Mouse (Mus musculus) frontal cortex, postnatal 36 days (tissue): ENCODE data around the gene Tppp2.

Source experiments
- DNase-seq, 2 experiments: peaks; one replicate each; pipeline ENCODE4 v3.0.0; 2022; ENCODE audit warnings: low spot score in 2 of 2

Tppp2 gene

DNA sequence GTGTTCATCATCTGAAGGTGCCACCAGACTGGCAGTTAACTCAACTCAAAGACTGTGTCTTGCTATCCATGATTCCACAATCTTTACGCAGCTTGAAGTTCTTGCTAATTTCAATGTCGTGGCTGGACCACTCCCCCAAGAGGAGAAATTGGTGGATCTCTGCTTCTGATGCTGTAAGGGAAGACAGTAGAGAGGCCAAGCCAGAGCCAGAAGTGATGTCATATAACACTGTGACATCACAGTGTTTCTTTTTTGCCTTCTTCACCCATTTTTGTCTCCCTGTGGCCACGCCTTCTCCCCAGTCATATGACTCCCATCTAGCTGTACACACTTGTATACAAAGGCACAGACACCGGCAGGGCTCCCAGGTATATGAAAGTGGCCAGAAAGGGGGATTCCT is at the start of gene Tppp2:
Gene Tppp2 (plus strand): TSS at position 301 of the 400 bp plus-strand sequence.
- no peak for DNase-seq

DNA sequence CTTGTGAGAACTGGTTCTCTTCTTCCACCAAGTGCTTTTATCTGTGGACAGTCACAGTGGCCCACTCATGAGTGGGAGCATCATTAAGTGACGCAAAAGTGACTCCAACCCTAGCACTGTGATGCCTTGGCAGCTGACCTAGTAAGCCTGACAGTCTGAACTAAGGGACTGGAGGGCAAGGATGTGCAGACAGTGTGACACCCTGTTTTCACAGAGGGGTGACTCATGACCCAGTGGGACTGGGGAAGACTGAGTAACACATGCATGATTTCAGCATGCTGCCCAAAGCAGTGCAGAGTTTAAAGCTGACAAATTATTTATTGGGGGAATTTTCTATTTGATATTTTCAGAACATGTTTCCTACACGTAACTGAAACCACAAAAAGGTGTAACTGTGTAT is 47.5 kb upstream of the Tppp2 start:
- DNase-seq, result no peak

DNA sequence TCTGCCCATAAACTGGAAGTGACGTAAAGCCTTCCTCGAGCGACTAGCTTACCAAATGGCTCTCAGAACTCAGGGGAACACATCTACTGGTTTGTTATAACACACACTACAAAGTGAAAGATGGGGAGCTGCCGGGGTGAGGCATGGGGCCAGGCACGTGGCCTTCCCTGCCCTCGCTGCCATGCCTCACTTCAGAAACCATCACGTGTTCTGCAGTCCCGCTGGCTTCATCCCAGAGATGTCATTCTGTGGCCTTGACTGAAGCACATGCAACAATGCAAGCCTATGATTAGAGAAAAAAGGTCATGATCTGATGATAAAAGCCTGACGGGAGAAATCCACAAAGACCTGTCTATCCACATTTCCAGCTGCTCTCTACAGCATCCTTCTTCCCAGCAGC is 46.5 kb upstream of the Tppp2 start:
- no peak for DNase-seq

DNA sequence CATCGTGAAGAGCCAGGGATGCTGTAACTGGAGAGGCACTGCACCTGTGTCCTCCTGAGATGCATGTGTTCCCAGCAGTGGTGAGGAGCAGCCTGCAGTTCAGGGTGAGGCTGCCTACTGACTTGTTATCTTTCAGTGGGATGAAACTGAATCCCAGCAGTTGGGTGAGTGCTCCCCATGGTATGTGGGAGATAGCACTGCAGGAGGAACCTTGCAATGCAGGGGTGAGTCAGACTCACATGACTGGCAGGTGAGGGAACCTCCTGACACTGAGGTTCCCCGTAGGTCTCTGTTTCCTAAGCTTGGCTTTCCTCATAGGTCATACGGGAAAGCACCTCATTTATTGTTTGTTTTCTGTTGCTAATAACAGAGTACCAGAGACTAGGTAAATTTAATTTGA is 40.7 kb upstream of the Tppp2 start:
- DNase-seq, result no peak

DNA sequence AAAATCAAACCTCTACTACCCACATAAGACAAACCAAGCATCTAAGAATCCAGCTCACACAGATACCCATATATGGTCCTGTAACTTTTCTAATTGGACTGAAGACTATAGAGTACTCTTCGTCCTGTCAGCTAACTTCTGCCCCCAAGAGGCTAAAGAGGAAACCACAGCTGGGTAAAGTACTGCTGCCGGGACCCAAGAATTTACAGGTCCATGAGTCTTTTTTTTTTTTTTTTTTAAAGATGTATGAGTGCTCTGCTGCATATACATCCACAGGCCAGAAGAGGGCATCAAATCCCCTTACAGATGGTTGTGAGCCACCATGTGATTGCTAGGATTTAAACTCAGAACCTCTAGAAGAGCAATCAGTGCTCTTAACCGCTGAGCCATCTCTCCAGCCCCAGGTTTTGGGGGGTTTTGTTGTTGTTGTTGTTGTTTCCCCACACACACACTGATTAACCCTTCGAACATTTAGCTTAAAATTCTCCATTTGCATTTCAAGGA is 34.6 kb upstream of the Tppp2 start:
- DNase-seq, result peak; percentile 30 to 79

DNA sequence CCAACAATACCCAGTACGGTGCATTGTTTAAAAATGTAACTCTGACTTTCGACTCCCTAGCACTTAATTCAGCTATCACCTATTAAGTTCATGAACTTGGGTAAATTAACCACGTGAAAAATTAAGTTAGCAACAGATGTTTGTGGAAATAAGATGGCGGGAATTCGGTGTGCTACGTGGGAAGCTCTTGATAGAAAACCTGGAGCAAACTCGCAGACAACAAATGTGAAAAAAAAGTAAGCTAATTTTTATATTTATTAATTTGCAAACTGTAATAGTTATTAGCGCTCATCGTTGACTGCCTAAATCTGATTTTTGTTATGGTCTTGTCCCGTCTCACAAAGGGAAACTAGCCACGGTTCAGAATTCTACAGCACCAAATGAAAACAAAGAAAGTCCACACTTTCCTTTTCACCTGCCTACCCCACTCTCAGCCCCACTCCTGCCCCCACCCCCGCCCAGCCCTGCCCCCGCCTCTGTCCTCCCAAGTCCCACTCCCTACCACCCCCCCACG is 34.1 kb upstream of the Tppp2 start:
- no peak for DNase-seq

DNA sequence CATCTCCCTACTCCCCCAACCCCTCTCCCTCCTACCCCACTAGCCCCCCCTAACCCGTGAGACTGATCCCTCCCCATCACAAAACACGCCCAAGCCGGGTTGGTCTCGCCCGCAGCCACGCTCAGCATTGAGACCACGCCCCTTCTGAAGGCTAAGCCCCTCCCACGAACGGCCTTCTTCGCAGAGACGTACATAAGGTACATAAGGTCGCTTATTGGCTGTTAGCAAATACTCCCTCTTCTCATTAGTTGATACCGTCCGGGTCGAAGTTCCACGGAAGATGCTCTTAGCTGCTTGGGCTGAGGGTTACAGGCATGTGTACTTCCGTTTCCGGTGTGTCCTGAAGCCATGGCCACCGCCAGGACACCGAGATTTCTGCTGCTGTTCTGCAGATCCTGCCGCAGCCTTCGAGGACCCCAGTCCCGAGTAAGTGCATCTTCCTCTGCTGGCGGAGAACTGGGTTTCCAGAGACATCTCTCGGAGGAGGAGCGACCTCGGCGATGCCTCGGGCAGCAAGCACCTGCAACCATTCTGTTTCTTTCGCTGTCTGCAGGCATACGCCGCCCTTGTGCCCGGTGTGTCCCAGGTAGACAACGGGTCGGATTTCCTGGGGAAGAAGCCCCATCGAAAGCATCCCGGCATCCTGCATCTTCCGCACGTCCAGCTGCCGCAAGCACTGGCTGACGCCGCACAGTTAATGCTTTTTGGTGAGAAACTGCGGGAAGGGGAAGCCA is 33.5 kb upstream of the Tppp2 start, which contains the start of gene Mettl17:
Gene Mettl17 (plus strand): TSS at position 245 of the 734 bp plus-strand sequence.
- peak; percentile 86 to 93 for DNase-seq

DNA sequence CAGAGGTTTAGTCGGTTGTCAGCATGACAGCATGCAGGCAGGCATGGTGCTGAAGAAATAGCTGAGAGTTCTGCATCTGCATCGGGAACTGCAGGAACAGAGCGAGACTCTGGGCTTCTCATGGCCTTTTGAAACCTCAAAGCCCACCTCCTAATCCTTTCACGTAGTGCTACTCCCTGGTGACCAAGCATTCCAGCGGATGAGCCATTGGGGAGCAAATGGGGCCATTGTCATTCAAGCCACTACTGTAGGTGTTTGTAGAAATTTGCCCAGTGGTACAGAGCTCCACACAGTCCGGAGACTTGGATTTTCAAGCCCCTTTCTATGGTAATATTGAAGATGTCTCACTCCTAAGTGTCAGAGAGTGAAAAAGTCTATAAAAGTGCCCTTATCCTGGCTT is 32.2 kb upstream of the Tppp2 start:
- DNase-seq, result no peak

DNA sequence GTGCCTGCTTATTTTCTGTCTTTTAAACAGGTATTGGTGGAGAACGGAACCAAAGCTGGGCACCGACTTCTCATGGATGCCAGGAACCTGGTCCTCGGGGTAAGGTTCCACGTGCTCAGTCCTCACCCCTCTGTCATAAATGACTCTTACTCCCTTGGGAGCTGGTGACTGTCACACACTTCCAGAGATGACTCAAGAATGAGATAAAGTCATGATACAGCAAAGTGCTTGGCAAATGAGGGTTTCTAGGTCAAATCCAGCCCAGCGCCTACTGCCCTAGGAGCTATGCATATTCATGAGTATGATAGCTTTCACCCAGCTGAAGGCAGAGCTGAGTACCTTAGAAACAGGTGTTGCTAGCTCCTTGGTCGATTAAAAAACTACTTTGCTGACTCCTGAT is 28.4 kb upstream of the Tppp2 start:
- no peak for DNase-seq

DNA sequence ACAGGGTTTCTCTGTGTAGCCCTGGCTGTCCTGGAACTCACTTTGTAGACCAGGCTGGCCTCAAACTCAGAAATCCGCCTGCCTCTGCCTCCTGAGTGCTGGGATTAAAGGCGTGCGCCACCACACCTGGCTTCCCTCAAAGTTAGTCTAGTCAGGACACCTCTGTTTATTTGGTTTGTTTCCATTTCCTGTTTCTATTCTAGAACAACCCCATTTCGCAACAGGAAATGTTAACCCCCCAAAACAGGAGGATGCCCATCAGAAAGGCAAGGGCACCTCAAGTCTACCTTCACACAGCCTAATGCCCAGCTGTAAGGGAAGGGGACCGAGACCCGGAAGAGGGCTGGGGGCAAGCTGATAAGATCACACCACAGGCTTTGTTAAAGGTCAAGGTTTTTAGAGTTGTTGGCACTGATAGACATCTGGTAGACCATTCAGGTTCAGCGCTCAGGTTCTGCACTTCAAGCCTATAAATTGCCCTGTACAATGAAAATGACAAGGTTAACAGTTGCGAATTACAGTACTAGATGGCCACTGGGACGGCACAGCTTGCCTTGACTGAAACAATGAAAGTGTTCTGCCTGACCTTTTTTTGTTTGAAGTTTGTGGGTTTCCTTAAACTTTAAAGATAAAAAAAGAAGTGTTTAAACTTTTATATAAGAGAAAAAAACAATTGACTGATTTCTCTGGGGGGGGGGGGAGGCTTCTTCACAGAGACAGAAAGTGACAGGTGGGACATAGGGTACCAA is 25.9 kb upstream of the Tppp2 start, which contains the start of gene Slc39a2:
Gene Slc39a2 (plus strand): TSS at position 699 of the 749 bp plus-strand sequence.
- DNase-seq, result no peak

DNA sequence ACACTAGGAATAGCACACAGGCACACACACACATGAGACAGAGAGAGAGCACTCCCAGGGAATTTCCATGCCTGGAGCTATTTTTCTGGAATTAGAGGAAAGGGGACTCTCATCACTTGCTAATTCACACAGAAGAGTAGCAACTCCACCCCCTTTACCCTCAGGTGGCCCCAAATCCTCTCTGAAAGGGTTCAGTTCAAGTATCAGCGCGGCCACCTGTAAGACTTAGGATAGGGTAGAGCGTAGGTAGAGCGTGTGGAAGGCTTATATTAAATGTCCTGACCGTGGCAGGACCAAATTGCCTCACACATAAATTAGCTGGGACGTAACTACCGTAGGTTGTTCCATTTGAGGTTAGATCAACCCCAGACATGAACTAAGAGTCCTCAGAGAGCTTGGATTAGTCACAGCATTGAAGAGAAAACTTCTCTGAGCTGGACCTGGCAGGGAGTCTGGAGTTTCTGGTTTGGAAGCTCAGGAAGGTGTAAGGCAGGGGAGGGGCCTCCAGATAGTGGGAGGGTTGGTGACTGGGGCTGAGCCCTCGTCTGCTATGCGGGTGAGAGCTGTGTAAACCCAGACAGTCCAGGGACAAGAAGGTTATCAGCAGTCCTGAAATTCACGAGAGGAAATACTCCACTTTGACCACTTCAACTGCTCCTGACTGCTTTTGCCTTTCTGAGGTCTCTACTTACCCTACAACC is 25.0 kb upstream of the Tppp2 start:
- DNase-seq, result no peak

DNA sequence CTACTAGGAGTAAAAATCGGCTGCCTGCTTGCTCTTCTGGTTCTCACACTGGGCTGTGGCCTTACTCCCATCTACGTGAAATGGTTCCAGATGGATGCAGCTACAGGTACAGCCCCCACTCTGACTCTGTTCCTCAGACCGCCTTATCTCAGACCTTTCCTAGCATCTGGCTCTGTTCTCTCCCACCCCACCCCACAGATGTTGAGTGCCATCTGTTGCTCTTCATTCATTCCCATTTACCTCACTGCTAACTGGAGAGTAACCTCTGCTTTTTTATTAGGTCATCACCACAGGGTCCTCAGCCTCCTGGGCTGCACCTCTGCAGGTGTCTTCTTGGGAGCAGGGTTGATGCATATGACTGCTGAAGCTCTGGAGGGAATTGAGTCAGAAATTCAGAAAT is 24.4 kb upstream of the Tppp2 start:
- DNase-seq, result no peak

DNA sequence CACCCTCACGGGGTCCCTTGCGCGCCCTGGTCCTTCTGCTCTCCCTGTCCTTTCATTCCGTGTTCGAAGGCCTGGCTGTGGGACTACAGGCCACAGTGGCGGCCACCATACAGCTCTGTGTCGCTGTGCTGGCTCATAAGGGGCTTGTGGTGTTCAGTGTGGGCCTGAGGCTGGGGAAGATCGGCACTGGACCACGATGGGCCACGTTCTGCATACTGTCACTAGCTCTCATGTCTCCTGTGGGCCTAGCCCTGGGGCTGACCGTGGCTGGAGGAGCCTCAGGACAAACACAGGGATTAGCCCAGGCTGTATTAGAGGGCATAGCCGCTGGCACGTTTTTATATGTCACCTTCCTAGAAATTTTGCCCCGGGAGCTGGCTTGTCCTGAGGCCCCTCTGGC is 23.2 kb upstream of the Tppp2 start:
- DNase-seq, result no peak

DNA sequence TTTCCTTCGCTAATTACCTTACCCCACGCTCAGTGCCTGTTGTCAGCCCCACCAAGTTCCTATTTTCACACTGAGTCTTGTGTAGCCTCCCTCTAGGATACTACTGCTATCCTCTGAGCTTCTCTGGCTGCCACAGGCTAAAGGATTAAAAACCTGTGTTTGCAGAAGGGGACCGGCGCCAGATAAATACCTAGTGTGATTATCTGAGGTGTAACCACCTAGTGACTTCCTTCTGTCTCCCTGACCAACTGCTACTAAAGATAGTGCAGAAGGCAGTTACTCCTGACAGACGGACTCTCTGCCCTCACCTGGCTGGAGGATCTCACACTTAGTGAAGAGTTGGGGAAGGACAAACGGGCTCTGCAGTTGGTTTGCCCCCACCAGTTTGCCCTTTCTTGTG is 22.2 kb upstream of the Tppp2 start:
- DNase-seq, result no peak

DNA sequence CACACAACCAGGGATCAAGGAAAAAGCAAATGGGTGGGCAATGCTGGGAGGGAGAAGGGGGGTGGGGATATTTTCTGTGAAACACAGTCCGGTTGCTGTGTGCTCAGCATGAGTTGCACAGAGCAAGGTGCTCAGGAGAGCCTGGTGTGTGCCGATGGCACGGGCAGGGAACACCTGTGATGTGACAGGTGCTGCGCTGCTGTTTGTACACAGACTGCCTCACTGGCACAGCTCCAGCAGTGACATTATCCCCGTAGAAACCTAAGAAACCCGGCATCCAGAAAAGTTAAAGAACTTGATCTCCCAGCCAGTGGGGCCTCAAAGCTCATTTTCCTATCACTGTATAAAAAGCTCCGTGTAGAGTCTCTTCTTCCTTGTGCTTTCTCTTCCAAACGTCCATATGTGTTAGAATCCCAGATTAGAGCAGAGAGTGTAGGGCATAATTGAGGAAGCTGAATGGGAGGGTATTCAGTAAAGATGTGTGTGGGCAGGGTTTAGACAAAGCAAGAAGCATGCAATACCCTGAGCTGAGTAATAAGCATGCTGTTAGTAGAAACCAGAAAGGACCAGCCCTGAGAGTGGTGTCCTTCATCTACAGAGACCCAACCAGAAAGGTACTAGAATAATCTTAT is 21.6 kb upstream of the Tppp2 start:
- DNase-seq, result no peak

DNA sequence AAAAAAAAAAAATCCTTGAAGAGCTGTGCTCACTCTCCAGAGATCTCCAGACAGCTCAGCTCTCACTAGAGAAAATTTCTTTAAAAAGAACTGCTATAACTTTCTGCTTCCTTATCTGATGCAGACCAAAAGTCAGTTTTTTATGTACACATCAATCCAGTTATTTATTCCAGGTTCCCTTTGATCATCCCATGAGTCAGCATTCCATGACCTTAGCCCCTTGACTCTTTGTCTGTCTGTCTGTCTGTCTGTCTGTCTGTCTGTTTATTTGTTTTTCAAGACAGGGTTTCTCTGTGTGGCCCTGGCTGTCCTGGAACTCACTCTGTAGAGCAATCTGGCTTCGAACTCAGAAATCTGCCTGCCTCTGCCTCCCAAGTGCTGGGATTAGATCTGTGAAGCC is 18.9 kb upstream of the Tppp2 start:
- DNase-seq, result no peak

DNA sequence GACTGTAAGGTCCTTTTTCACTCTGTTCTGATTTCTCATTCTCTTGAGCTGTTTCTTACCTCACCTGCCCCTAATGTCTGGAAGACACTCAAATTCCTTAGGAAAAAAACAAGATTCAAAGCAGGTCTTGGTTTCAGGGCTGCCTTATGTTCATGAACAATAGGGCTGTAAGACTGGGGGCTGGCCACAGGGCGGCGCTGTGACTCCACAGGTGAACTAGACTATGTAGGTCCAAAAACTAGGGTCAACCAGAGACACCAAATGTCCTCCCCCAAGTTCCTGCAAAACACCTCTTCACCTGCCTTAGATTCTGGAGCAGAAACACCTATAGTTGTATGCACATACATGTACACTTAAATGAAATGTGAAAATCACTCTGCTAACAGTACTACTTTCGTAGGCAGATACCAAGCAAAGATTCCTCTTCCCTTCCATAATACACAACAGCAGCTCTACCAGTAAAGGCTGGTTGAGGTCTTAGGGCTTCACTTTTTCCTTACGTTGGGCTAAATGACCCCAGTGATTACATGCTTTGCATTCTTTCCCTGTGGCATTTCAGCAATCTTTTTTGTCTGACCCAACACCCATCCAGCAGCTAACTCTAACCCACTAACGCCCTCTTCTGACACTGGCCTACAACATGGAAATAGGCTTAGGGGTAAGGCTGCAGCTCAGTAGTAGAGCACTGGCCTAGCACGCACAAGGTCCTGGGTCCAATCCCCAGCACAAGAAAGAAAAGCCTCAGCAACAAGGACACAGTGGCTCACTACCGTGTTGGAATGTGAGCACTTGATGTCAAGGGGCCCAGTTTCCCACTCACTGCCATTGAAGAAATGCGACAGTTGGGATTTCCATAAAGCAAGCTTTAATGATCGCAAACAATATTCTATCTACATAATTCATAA is 15.2 kb upstream of the Tppp2 start:
- peak; percentile 75 for DNase-seq

DNA sequence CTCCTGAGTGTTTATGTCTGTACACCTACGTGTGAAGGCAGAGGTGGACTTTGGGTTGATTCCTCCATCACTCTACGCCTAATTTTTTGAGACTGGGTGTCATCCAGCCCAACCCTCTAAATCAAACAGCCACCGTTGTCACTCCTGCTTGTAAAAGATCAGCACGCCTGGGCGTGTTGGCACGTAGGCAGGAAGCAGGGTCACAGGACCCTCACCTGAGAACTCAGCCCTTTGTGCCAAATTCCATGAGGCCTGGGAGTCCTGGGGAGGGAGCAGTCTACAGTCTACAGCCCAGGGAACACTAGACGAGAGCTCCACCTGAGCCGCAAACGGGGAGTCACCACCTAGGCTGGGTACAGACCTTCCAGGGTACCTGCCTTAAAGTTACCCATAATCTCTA is 14.4 kb upstream of the Tppp2 start:
- DNase-seq, result no peak

DNA sequence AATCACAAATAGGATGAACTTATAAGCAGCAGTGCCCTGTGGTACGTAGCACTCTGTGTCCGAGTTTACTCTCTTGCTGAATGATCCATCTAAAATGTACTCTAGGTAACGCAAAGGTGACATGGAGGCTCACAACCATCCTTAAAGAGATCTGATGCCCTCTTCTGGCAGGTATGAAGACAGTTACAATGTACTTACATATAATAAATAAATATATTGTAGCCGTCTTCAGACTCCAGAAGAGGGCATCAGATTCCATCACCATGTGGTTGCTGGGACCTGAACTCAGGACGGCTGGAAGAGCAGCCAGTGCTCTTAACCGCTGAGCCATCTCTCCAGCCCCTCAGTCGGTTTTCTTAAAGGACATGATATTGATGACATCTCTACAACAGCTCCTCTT is 13.5 kb upstream of the Tppp2 start:
- no peak for DNase-seq

DNA sequence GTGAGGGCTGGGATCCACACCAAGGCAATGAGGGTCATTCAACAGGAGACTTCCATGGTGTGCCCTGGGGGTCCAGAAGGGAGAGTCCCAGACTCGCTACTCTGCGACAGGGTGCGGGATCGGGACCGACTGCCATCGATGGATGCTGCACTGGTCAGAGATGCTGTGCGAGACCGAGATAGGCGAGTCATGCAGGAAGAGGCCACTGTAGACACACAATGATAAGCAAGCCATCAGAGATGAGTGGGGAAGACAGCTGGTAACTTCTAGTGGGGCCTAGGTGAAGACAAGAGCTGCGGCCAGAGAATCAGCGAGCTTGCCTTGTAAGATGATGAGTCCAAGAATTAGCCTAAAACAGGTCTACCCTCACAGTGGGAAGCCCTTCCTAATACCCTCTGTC is 12.1 kb upstream of the Tppp2 start:
- no peak for DNase-seq

DNA sequence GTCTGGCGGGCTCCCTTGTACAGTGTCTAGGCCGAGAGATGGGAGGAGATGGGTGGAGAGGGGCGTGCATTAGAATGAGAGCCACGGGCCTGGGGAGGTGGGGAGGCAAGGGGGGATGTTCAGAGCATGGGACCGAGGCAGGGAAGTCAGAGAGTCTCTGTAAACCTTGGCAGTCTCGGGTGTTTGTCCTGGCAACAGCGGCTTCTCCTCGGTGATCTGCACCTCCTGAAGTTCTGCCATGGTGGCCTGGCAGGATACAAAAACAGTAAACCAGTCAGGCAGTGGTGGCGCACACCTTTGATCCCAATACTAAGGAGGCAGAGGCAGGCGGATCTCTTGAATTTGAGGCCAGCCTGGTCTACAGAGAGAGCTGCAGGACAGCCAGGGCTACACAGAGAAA is 6.9 kb upstream of the Tppp2 start:
- no peak for DNase-seq
